Mouse (Mus musculus) T-helper 2 cell (primary cell): ENCODE results near the gene Arhgef39.

Experiments used
- in situ Hi-C: fragments of 300-600 bp; cut with MboI, MseI; formaldehyde crosslinking; loops from one replicate; pipeline ENCODE4 v1.15.1; 2025; ENCODE audit warnings: high pct_unique_total_duplicates

The Arhgef39 gene

GRCm38 (mm10) chr4:43499407-43500333 is at the start of gene Arhgef39:
Gene Arhgef39, minus strand, starts transcription at chr4:43499695.
- in situ Hi-C loops: no loop called here

GRCm38 (mm10) chr4:43549055-43549454 is 49.6 kb upstream of the Arhgef39 start:
- in situ Hi-C loops: no loop called here

- in situ Hi-C loops: no loop called here
Observed at GRCm38 (mm10) chr4:43547160-43547559, 47.7 kb upstream of the Arhgef39 start.

- in situ Hi-C loops: no loop called here
Observed at GRCm38 (mm10) chr4:43546375-43547047, 47.0 kb upstream of the Arhgef39 start.

- in situ Hi-C loops: no loop called here
Observed at GRCm38 (mm10) chr4:43542044-43542443, 42.5 kb upstream of the Arhgef39 start.

- in situ Hi-C loops: no loop called here
Observed at GRCm38 (mm10) chr4:43536031-43536430, 36.5 kb upstream of the Arhgef39 start.

GRCm38 (mm10) chr4:43535628-43536027 is 36.1 kb upstream of the Arhgef39 start:
- in situ Hi-C loops: no loop called here

GRCm38 (mm10) chr4:43533270-43533669 is 33.8 kb upstream of the Arhgef39 start:
- in situ Hi-C loops: no loop called here

GRCm38 (mm10) chr4:43530581-43530980 is 31.1 kb upstream of the Arhgef39 start:
- in situ Hi-C loops: no loop called here

GRCm38 (mm10) chr4:43530081-43530501 is 30.6 kb upstream of the Arhgef39 start:
- in situ Hi-C loops: no loop called here

- in situ Hi-C loops: no loop called here
Observed at GRCm38 (mm10) chr4:43528487-43528886, 29.0 kb upstream of the Arhgef39 start.

GRCm38 (mm10) chr4:43527880-43528279 is 28.4 kb upstream of the Arhgef39 start:
- in situ Hi-C loops: no loop called here

- in situ Hi-C loops: no loop called here
Observed at GRCm38 (mm10) chr4:43519956-43520355, 20.5 kb upstream of the Arhgef39 start.

GRCm38 (mm10) chr4:43519551-43519950 is 20.1 kb upstream of the Arhgef39 start:
- in situ Hi-C loops: no loop called here

- in situ Hi-C loops: no loop called here
Observed at GRCm38 (mm10) chr4:43515764-43516708, 16.5 kb upstream of the Arhgef39 start.

- in situ Hi-C loops: no loop called here
Observed at GRCm38 (mm10) chr4:43513791-43514190, 14.3 kb upstream of the Arhgef39 start.

- in situ Hi-C loops: no loop called here
Observed at GRCm38 (mm10) chr4:43513300-43513699, 13.8 kb upstream of the Arhgef39 start.

- in situ Hi-C loops: no loop called here
Observed at GRCm38 (mm10) chr4:43512653-43513052, 13.2 kb upstream of the Arhgef39 start.

- in situ Hi-C loops: no loop called here
Observed at GRCm38 (mm10) chr4:43511675-43512454, 12.4 kb upstream of the Arhgef39 start.

- in situ Hi-C loops: no loop called here
Observed at GRCm38 (mm10) chr4:43509109-43509508, 9.6 kb upstream of the Arhgef39 start.

GRCm38 (mm10) chr4:43508666-43508997 is 9.1 kb upstream of the Arhgef39 start:
- in situ Hi-C loops: no loop called here
